Mouse (Mus musculus) urinary bladder, adult 2 months (tissue): ENCODE measurements around the gene Fam222a. TPM values are rescaled to one million over a fixed set of nuclear protein-coding genes. Genes with fewer than 3 reads are reported as not detected.

Experiments used
- DNase-seq: peaks from one replicate; pipeline ENCODE4 v3.0.0; 2022; ENCODE audit warnings: low spot score
- polyA plus RNA-seq: library from polyadenylated mRNA; depleted of rRNA; stranded (reverse); fragments of >200 nt; gene quantifications from 2 replicates; pipeline ENCODE4 v1.2.3, GENCODE M21; 2012

The Fam222a gene
- polyA plus RNA-seq, 1 experiment = 0.17 TPM

DNA sequence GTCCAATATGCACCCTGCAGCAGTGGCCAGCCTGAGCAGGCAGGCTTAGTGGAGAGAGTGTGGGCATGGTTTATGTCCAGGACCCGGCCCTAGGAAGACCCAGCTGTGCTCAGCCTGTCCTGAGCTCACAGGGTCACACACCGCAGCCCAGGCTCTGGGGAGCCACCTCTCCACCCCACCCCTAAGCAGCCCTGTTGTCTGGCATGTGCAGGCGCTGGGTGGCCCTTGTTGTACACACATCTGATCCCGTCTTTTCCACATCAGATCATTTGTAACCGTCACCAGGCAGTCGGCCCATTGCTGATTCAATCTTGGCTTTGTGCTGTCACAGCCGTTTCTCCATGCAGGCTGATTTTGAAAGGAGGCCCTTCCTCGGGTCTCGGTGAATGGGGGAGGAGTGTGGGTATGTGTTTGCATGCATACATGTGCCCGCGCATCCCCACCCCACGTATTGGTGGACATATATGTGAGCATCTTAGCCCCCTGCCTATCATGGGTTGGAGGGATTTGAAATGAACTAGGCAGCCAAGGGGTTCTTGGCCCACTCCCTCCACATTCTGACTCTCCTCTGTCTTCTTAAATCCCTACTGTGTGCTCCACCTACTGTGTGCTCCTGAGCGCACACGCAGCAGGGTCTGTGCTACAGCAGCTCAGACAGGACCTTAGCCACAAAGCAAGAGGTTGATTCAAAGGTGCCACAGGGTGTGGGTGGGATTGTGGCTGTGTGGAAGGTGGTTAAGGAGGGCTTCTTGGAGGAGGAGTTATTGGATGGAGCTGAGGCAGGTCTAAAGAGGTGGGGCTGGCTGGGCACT is 16.7 kb downstream of the Fam222a start:
- no peak for DNase-seq

DNA sequence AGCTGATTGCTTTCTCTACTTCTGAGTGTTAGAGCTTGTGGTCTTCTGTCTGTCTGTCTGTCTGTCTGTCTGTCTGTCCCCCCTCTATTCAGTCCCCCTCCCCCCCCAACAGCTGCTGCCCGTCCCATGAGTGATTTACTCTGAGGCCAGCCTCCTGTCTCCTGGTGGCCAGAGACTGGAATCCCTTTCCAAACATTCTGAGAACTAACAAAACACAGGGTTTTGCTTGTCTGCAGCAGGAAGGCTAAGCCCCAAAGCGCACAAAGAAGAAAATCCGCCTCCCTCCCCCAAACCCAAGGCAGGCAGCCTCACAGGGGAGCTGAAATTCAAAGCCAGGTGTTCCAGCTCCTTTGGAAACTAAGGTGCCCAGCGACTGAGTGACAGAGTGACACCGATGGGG is 17.9 kb downstream of the Fam222a start:
- DNase-seq = no peak

GRCm38 (mm10) chr5:114587908-114588307 is 20.1 kb downstream of the Fam222a start:
- DNase-seq = no peak

- no peak for DNase-seq
Observed at GRCm38 (mm10) chr5:114588416-114588815, 20.6 kb downstream of the Fam222a start.

DNA sequence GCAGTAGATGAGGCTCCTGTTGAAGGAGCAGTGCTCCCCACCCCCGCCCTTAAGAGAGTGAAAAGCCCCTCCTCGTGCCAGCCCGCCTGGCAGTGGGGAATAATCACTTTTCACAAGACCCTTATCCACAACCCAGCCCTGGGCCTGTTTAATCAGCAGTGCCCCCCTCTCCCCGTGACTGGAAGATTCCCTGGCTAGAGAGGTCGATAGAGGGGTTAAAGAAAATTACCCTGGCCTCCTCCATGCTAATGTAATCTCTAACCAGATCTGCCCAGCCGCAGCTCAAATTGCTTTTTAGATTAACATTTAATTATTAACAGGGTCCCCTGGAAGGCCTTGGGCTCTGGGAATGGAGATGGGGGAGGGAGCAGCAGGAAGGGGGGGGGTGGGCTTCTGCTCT is 21.2 kb downstream of the Fam222a start:
- no peak for DNase-seq

- DNase-seq = no peak
Observed at GRCm38 (mm10) chr5:114589454-114589853, 21.6 kb downstream of the Fam222a start.

GRCm38 (mm10) chr5:114590043-114590913 is 22.5 kb downstream of the Fam222a start:
- DNase-seq = no peak

DNA sequence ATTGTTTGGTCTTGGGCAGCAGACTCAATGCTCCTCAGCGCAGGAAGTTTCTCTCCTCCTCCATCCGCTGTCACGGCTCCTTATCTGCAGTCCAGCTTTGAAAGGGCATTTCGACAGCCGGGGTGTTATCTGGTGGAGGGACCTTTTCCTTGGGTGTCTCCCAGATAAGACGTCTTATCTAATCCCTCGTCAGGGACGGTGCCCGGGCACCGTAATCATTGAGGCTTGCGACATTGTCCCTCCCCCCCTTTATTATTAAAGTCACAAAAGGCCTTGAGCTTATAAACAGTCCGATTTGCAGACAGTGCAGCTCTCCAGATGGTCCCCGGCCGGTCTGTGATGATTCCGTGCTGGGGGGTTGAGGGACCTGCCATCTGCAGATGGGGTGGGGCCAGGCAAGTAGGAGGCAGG is 23.3 kb downstream of the Fam222a start:
- DNase-seq = no peak

DNA sequence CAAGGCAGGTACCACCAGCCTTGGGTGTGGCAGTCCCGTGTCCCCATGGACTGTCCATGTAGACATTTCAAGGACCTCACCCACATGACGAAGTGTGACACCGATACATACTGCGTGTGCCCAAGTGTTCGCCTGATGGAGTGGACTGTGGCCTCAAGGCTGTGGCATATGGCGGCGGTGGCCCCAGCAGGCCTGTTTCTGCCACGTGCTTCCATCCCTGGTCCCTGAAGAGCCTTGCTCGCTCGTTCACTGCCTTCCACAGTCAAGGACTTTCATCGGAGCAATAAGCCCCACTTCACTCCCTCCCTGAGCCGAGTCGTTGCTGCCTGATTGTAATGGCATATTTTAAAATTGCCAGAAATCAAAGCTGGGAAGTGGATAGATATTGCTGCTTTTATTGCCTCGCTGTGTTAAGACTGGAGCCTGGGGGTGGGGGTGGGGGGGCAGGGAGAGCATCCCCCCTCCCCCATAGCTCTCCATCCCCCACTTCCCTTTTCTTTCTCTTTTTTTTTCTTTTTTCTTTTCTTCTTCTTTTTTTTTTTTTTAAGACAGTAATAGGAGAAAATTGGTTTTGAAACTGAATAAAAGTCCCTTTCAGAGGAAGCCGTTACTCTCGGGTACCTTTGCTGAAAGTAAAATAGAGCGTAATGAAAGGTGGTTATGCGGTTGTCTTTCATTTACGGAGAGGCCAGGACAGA is 24.8 kb downstream of the Fam222a start:
- no peak for DNase-seq

DNA sequence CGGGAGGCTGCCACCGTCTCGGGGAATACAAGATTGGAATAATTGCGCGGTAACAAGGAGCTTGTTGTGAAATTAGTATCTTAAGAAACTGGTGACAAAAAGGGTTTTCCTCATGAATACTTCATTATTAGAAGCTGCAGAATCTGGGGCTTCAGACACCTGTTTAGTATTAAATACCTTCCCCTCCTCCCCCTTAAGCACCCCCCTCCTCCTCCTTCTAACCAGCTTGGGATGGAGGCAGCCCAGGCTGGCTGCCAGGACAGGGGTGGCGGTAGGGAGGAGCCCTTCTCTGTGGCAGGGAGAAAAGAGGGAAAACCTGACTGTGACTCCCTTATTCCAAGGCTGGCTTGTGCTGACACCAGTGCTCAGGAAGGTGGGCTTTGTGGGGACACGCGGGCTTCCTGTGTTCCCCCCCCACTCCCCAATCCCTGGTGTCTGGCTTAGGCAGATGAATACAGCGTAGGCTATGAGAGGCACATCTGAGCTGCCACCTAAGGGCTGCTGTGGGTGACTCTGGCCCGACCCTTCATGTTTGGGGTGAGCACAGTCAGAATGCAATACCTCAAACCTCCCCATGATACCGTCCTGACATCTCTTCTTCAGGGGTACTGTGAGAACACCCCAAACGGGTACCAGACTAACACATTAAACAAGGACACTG is 25.5 kb downstream of the Fam222a start:
- DNase-seq = no peak

DNA sequence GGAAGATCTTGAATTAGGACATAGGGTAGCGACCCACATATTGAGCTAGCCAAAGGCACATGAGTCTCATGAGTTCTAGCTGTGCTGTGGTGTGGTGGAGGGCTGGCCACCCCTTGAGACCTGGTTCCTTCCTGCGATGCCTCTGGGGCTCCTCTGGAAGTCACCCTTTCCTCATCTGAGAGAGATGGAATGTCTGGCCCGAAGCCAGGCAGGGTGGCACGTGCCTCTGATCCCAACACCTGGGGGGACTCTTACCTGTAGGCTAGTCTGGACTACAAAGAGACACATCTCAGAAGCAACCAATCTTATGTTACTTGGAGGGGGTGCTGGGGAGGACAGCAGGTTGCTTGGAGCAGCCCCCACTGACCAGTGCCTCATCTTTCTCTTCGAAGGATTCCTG is 26.1 kb downstream of the Fam222a start:
- DNase-seq = no peak

GRCm38 (mm10) chr5:114594741-114595241 is 27.0 kb downstream of the Fam222a start:
- no peak for DNase-seq

GRCm38 (mm10) chr5:114596604-114597003 is 28.8 kb downstream of the Fam222a start:
- no peak for DNase-seq

- no peak for DNase-seq
Observed at GRCm38 (mm10) chr5:114597222-114597621, 29.4 kb downstream of the Fam222a start.

- DNase-seq = no peak
Observed at GRCm38 (mm10) chr5:114597652-114598051, 29.8 kb downstream of the Fam222a start.

DNA sequence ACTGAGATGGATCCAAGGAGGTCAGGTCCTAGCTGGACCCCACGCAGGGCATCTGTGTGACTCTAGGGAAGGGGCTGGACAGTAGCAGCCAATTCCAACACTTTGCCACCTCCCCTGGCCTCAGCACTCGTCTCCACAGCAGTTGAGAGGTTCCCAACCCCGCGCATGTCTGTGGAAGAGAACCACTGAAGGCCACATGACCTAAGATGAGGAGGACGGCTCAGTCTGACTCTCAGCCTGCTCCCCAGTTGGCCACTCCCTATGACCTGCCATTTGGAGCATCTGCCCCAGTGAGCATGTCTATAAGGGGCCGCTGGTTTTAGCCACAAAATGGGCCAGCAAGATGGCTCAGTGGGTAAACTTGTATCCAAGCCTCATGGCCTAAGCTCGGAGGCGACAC is 34.2 kb downstream of the Fam222a start:
- no peak for DNase-seq

- DNase-seq = no peak
Observed at GRCm38 (mm10) chr5:114603975-114604374, 36.2 kb downstream of the Fam222a start.

DNA sequence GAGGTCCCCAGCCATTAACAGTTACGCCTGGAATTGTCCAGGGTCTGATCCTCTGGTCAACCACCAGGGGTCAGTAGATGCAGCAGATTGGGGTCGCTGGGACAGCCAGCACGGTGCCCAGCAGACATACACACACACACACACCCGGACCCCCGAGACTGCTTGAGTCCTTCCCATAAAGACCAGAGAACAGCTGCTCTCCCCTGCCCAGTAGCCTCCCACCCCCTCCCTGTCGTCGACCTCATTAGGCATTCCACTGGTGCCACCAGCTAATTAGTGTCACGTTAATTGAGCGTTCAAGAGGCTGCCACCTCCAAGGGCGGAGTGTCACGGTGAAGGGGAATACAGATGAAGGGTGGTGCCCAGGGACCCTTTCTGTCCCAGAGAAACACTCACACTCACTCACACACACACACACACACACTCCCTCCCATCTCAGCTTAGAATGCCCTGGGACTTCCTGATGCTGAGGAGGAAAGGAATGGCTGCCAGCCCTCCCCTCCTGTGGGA is 37.0 kb downstream of the Fam222a start:
- no peak for DNase-seq

GRCm38 (mm10) chr5:114605981-114606380 is 38.2 kb downstream of the Fam222a start:
- no peak for DNase-seq

DNA sequence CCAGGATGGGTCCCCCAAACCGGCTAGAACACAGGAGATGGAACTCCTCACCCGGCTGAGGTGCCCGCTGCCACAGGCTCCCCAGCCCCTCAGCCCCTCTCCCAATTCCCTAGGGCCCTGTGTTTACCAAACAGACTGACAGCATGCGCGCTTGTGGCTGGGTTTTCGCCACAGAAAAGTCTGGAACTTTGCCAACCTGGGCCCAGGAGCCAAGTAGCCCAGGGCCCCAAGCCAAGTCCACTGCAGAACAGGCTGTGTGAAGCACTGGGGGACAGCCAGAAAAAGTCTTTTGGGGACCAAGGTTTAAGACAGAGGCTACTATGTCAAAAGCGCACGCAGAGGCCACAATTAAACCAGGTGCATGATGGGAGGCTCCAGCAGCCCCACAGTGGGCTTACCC is 39.8 kb downstream of the Fam222a start:
- DNase-seq = no peak

- DNase-seq = peak; percentile 55
Observed at GRCm38 (mm10) chr5:114608516-114608915, 40.7 kb downstream of the Fam222a start.
